Mouse (Mus musculus): ENCODE data around the gene Exoc6b.
"Not testable (repeated sequence)": the region's sequence is repeated elsewhere in the genome, so short reads cannot be mapped to it uniquely, and the experiment has no call there.

The Exoc6b gene

DNA sequence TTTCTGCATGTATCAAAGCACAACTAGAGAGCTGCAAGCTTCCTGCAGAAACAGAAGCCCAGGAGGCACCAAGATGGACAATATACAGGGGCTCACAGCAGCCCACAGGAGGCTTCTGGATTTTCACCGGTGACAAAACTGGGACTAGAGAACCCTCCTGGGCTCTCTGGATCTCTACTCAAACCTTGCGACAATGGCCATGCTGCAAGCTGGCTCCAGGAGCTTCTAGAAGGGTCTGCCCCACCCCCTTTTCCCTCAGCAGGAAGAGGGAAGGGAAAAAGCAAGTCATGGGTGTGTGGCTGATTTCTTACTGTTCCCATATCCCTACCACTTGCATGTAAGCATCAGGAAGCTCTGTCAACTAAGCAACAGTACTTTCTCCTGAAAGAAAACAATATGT is 437.7 kb downstream of the Exoc6b start:
- DNase-seq (ENCODE audit: low spot score) = no peak

- DNase-seq (ENCODE audit: low spot score) = no peak
These were observed 439.0 kb downstream of the Exoc6b start for GRCm38 (mm10) chr6:84630276-84630675.

GRCm38 (mm10) chr6:84628831-84629230 is 440.5 kb downstream of the Exoc6b start:
- DNase-seq (ENCODE audit: low spot score) = no peak

DNA sequence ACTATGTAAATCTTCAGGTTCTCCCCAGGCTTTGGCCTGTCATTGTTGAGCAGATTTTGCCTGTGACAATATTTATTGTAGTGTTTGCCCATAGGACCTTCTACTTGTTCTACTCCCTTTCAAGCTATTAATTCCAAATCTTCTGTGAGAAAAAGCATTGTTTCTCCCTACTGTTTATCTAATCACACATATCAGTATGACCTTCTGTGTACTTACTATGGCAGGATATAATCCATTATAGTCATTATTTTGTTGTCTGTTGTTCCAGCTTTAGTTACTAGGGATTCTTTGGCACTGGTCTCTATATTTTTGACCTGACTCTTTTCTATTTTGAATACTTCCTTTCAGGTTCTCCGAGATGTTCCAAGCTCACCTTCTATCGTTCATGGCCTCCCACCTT is 442.9 kb downstream of the Exoc6b start:
- DNase-seq (ENCODE audit: low spot score) = no peak

DNA sequence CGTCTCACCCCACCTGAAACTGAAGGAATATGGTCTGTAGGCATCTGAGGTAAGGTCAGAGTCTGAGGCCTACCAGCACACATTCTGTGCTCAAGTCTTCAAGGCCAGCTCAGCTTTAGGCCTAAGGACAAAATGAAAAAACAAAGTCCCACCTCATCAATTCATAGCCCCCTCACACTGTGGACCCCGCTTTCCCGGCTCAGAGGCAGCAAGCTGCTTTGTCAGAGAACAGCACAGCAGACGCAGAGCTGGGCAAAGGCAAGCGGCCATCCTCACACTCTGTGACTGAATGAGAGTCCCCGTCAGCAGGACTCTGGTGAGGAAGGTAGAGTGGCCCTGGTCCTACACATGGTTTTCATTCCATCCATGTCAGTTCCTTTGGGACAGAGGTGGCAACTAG is 450.1 kb downstream of the Exoc6b start:
- no peak for DNase-seq (ENCODE audit: low spot score)

DNA sequence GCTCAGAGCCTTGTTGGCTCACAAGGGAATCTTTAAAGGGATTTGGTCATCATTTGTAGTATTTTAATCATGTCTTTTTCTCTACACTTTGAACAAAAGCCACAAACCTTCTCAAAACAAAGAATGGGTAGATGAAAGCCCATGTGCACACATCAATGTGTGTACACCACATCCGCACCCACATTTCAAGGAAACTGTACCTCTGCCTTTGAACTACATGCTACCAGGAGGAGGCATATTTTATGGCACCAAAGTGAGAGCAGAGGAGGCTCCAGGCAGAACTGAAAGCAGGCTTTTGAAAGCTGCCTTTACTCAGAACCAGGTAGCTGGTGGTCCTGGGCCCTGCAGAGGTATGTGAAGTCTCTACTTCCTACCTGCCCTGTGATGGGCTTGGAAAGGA is 452.3 kb downstream of the Exoc6b start:
- DNase-seq (ENCODE audit: low spot score) = no peak

DNA sequence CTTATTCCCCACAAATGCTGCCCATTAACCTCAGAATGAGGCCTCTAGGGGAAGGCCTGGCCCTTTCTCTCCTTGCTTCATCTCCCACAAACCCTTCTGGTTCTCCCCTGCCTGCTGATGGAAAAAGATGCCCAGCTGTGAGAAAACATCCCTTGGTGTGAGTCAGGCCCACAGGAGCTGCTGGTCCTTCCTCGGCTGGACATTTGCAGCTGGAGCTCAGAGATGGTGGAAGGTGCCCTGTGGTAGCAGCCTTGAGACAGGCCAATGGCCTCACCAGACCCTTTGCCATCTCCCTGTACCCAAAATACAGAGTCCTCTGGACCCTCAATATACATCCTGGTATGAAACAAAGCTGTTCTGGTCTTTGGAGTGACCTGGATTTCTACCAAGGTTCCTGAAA is 452.7 kb downstream of the Exoc6b start:
- DNase-seq (ENCODE audit: low spot score) = no peak

DNA sequence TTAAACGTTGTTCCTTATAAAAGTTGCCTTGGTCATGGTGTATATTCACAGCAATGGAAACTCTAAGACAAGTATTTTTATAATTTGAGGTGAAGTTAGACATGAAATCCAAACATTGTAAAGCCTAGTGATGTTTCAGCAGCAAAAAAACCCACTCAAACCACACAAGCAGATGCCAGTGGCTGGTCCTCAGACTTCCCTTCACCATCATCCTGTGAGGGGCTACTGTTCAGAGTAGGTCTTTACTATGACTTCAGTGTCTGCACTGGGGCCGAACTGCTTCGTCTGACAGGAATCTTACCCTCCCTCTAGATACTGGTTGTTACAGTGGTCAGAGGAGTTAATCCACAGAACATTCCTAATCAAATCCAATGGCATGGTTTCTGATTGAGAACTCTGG is 455.8 kb downstream of the Exoc6b start:
- no peak for DNase-seq (ENCODE audit: low spot score)

GRCm38 (mm10) chr6:84601136-84601889 is 468.0 kb downstream of the Exoc6b start:
- DNase-seq (ENCODE audit: low spot score) = no peak

GRCm38 (mm10) chr6:84599296-84599695 is 470.0 kb downstream of the Exoc6b start:
- DNase-seq (ENCODE audit: low spot score) = not testable (repeated sequence)

DNA sequence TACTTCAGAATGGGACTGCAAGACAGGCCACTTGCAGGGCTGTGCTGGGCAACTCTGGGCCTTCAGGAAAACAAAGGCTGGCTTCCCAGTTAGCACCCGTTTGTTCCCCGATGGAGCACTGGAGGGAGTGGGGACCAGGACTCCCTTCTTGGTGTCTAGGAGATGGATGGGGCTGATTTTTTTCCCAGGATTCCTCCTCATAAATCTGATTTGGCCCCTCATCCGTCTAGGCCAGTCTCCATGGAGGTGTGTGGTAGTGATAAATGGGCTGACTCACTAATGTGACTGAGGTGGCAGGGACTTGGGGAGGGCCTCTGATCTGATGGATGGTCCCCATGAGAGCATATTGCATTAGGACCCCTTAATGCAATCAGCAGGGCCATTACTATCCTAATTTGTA is 470.6 kb downstream of the Exoc6b start:
- no peak for DNase-seq (ENCODE audit: low spot score)

- no peak for DNase-seq (ENCODE audit: low spot score)
These were observed 474.7 kb downstream of the Exoc6b start for GRCm38 (mm10) chr6:84594626-84595025.

DNA sequence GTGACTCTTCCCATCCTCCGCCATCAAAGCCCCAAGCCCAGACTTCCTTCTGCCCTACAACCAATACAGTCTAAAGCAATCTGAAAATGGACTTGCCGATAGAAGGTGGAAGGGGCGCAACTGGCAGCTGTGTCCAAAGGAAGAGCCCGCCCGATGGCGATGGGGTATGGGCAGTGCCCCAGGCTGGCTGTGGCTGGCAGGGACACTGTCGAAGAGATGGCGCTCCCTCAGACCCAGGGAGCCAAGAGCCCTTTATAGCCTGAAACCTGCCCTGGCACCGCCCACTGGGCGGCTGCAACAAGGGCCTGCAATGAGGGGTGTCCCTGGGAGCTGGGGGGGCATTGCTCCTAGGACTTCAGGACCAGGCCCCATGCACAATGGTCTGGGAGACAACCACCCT is 475.6 kb downstream of the Exoc6b start, which contains the start of gene Cyp26b1:
Gene Cyp26b1, minus strand, starts transcription at position 216 of the 400 bp plus-strand sequence.
- no peak for DNase-seq (ENCODE audit: low spot score)

DNA sequence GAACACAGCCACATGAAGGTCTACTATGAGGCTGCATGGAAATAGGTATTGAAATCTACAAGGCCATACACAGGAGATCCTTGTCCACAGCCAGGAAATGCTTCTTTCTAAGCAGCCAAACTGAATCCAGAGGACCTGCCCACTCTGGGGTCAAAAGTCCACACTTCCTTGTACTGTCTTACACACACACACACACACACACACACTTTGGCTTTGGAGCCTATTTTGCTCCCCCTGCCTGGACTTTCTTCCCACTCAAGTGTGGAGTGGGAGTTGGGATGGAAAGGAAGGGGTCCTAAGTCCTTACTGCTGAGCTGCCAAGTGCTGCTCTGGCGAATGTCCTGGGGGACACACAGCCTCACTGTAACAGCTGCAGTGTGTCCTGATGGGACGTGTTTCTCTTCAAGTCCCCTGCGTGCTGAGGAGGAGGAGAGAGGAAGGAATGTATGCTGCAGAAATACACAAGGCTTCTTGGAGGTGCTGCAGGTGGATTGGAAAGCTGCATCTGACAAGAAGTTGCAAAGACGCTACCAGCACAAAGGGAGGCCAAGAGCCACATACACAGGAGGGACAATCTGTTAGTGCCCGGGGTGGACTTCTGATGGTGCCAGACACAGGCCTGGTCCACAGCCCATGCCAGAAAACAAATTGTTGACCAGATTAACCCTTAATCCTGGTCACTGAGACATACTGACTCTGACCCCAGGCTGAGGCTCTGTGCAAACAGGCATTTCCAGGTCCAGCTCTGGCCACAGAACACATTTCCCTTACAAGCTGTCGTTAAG is 478.2 kb downstream of the Exoc6b start:
- no peak for DNase-seq (ENCODE audit: low spot score)

GRCm38 (mm10) chr6:84589742-84590686 is 479.3 kb downstream of the Exoc6b start:
- DNase-seq (ENCODE audit: low spot score) = peak; percentile 67

DNA sequence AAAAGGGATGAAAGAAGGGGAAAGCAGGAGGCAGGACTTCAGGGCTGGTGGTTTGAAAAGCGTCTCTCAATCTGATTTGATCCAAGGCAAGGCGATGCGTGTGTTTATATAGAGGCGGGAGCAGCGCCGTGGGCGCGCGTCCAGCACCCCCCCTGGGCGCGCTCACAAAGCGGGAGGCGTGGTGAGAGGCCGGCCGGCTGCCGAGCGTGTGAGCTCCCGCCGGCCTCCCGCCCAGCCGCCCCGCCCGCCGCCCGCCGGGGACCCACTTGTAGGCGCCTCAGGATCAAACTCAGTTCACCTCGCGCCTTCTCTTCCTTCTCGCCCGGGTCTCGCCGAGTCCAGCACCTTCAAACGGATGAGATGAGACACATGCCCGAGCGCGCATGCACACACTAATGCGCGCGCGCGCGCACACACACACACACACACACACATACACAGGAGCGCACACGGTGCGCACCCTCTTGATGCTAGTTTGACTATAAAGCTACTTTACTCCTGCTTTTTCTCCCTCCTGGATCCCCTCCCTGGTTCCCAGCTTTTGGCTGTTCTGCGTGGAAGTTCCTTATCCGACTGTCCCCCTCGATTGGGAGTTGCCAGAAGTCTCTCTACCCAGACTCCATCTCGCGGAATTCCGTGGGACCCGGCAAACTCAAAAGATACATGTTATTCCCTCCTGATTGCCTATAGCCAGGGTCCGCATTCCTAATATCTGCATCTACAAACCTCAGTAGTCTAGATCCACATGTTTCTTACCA is 480.2 kb downstream of the Exoc6b start:
- peak; percentile 8 for DNase-seq (ENCODE audit: low spot score)

DNA sequence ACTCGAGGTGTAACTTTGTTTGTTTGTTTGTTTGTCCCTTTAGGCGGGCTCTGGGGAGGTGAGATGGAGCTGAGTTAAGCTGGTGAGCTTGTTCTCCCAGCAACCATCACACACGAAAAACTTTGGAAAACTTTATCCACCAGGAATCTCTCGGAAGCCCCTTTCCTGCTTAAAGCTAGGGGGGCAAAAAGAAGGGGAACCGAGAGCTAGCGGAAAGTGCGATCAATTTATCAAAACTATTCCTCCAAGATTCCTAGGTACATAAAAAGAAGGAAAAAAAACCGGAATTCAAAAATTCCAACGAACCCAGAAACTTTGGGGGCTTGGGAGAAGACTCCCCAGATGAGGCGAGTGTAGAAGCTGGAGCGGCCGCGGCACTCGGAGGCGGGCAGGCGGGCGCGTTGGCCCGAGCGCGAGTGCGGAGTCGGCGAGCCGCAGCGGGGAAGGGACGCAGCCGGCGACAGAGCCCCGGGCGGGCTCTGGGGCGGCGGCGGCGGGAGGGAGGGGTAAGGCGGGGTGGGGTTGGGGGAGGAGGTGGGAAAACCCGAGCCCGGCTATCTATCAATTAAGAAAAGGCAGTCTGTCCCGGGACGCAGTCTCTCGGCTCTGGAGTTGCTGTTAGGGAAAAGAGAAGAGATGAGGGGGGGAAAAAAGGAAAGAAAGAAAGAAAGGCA is 481.0 kb downstream of the Exoc6b start:
- DNase-seq (ENCODE audit: low spot score) = no peak

GRCm38 (mm10) chr6:84587471-84588101 is 481.7 kb downstream of the Exoc6b start:
- DNase-seq (ENCODE audit: low spot score) = peak; percentile 11

DNA sequence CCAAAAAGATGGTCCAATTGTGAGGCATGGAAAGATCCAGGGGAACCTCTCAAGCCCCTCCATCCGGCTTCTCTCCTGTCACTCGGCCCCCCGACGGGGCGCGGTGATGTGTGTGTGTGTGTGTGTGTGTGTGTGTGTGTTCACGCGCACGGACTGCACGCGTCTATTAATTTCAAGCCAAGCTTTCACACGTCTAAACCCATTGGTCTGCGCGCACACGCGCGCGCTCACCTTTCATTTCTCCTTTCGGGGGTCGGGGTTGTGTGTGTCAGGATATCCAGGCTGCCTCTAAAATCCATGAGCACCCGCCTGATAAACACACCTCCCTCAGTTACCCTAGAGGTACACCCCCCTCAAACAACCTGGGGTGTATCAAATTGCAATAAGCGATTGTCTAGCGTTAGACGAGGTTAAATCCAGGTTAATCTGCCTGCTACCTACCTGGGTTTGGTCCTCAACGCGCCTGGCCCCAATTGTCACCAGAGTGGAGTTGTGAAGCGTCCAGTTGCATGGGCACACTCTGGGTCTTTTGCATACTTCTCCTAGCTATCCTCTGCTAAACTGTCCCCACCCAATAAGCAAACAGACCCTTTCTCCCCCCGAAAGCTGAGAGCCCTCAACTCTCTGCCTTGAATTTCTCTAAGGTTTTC is 482.6 kb downstream of the Exoc6b start:
- DNase-seq (ENCODE audit: low spot score) = no peak
